Mouse (Mus musculus) liver, embryonic 15.5 days (tissue): ENCODE data around the gene Prr12. TPM values are rescaled to one million over a fixed set of nuclear protein-coding genes. Genes with fewer than 3 reads are reported as not detected.
"Not testable (repeated sequence)": the region's sequence is repeated elsewhere in the genome, so short reads cannot be mapped to it uniquely, and the experiment has no call there.

ENCODE experiments used
- ATAC-seq: fragments of 200-750 bp; cut with Nextera tagmentation; 2 replicates; pipeline ENCODE4 v1.8.0; 2017; ENCODE audit warnings: moderate number of reproducible peaks, mild to moderate bottlenecking, moderate library complexity; ENCODE audit not compliant: insufficient read depth
- H3K27ac ChIP-seq: fragments of 300-500 bp; sonication (generic); replicated peaks from 2 replicates; pipeline ENCODE4 v1.5.1; 2015; ENCODE audit warnings: mild to moderate bottlenecking, inconsistent platforms
- H3K27me3 ChIP-seq: fragments of 300-500 bp; sonication (generic); 2 replicates; pipeline ENCODE4 v1.6.1; 2015; ENCODE audit warnings: mild to moderate bottlenecking, inconsistent platforms
- H3K36me3 ChIP-seq: fragments of 300-500 bp; sonication (generic); replicated peaks from 2 replicates; pipeline ENCODE4 v1.6.1; 2015; ENCODE audit warnings: moderate library complexity, mild to moderate bottlenecking, inconsistent platforms
- H3K4me1 ChIP-seq: fragments of 300-500 bp; sonication (generic); replicated peaks from 2 replicates; pipeline ENCODE4 v1.6.1; 2015; ENCODE audit warnings: inconsistent platforms
- H3K4me2 ChIP-seq: fragments of 300-500 bp; sonication (generic); 2 replicates; pipeline ENCODE4 v1.6.1; 2015; ENCODE audit warnings: moderate library complexity, mild to moderate bottlenecking, inconsistent platforms
- H3K4me3 ChIP-seq: fragments of 300-500 bp; sonication (generic); replicated peaks from 2 replicates; pipeline ENCODE4 v1.5.1; 2015; ENCODE audit warnings: mild to moderate bottlenecking, inconsistent platforms
- H3K9ac ChIP-seq: fragments of 300-500 bp; sonication (generic); 2 replicates; pipeline ENCODE4 v1.6.1; 2015; ENCODE audit warnings: moderate library complexity, mild to moderate bottlenecking, inconsistent platforms
- H3K9me3 ChIP-seq: fragments of 300-500 bp; sonication (generic); replicated peaks from 2 replicates; pipeline ENCODE4 v1.6.1; 2016; ENCODE audit warnings: inconsistent platforms
- WGBS: fragments of 180-500 bp; shearing (Covaris S2); methylation state at CpG from one replicate; pipeline ENCODE4 v1.1.7; 2015; ENCODE audit warnings: mixed read lengths; ENCODE audit not compliant: insufficient replicate concordance; 5-methylcytosine and 5-hydroxymethylcytosine counted together
- polyA plus RNA-seq: library from polyadenylated mRNA; unstranded; fragments of >200 nt; fragmentation: Nextera tagmentation; extraction: Ambion mirVana; gene quantifications from 2 replicates; pipeline ENCODE4 v1.2.1, GENCODE M21; 2015

Gene Prr12
- polyA plus RNA-seq: 2.1 and 2.3 TPM in 2 replicates

GRCm38 (mm10) chr7:45052862-45053116 lies at the start of gene Prr12:
TSS of gene Prr12 (minus strand) at chr7:45052881.
- Histone ChIP-seq H3K27ac (peak within 1 kb of the TSS; percentile 91), H3K36me3 (peaks cover 32% of the 10 kb centered on the region), H3K4me3 (peak within 1 kb of the TSS; percentile 75), H3K4me1 (peaks cover 51% of the 10 kb centered on the region), H3K4me2 (peak within 1 kb of the TSS; percentile 94), H3K9me3 (no peaks in the 10 kb centered on the region), H3K9ac (peak within 1 kb of the TSS; percentile 67), H3K27me3 (no peaks in the 10 kb centered on the region)
- 0% methylated on average over 6 of the region's 18 CpGs for WGBS
- peak; percentile 29 for ATAC-seq

- no peaks in the 10 kb centered on the region for H3K27me3 ChIP-seq
- no peak overlapping the region for H3K27ac ChIP-seq
- H3K36me3 ChIP-seq: no peaks in the 10 kb centered on the region
- H3K9me3 ChIP-seq: no peaks in the 10 kb centered on the region
- H3K9ac ChIP-seq: no peak overlapping the region
- WGBS: 47% methylated on average over 11 of the region's 11 CpGs
- peak overlapping the region; percentile 57 for H3K4me2 ChIP-seq
- peak overlapping the region; percentile 42 for H3K4me3 ChIP-seq
- peaks cover 21% of the 10 kb centered on the region for H3K4me1 ChIP-seq
- no peak for ATAC-seq
These were observed 49.8 kb upstream of the Prr12 start for GRCm38 (mm10) chr7:45102441-45102840.

- H3K9me3 ChIP-seq: no peaks in the 10 kb centered on the region
- H3K4me1 ChIP-seq: peaks cover 24% of the 10 kb centered on the region
- H3K27ac ChIP-seq: no peak overlapping the region
- no peaks in the 10 kb centered on the region for H3K36me3 ChIP-seq
- no peak overlapping the region for H3K4me3 ChIP-seq
- ATAC-seq: no peak
- no peaks in the 10 kb centered on the region for H3K27me3 ChIP-seq
- H3K4me2 ChIP-seq: no peak overlapping the region
- 74% methylated on average over 6 of the region's 6 CpGs for WGBS
- no peak overlapping the region for H3K9ac ChIP-seq
These were observed 47.4 kb upstream of the Prr12 start for GRCm38 (mm10) chr7:45100046-45100445.

- 70% methylated on average over 8 of the region's 8 CpGs for WGBS
- Histone ChIP-seq H3K27me3 (no peaks in the 10 kb centered on the region; the same call in 1 of the 2 replicates), H3K4me1 (peaks cover 16% of the 10 kb centered on the region), H3K36me3 (no peaks in the 10 kb centered on the region), H3K9me3 (no peaks in the 10 kb centered on the region), H3K4me2 (no peak overlapping the region), H3K4me3 (no peak overlapping the region), H3K9ac (no peak overlapping the region), H3K27ac (no peak overlapping the region)
- ATAC-seq: no peak
These were observed 46.0 kb upstream of the Prr12 start for GRCm38 (mm10) chr7:45098541-45099240.

GRCm38 (mm10) chr7:45097479-45097878 lies 44.8 kb upstream of the Prr12 start:
- Histone ChIP-seq H3K27ac (peak overlapping the region; percentile 45; the same call in 1 of the 2 replicates), H3K36me3 (no peaks in the 10 kb centered on the region), H3K27me3 (no peaks in the 10 kb centered on the region; the same call in 1 of the 2 replicates), H3K4me3 (no peak overlapping the region), H3K9ac (no peak overlapping the region), H3K9me3 (no peaks in the 10 kb centered on the region), H3K4me2 (no peak overlapping the region), H3K4me1 (peaks cover 16% of the 10 kb centered on the region)
- WGBS: 25% methylated on average over 6 of the region's 6 CpGs
- peak; percentile 25; the same call in 1 of the 2 replicates for ATAC-seq

GRCm38 (mm10) chr7:45095965-45096364 lies 43.3 kb upstream of the Prr12 start:
- not testable (repeated sequence) for ATAC-seq, H3K9me3 ChIP-seq, H3K36me3 ChIP-seq, H3K4me2 ChIP-seq, H3K27ac ChIP-seq, H3K4me3 ChIP-seq, H3K27me3 ChIP-seq, H3K9ac ChIP-seq
- 78% methylated on average over 14 of the region's 14 CpGs for WGBS
- H3K4me1 ChIP-seq: peaks cover 28% of the 10 kb centered on the region

- ATAC-seq: no peak
These were observed 42.7 kb upstream of the Prr12 start for GRCm38 (mm10) chr7:45095367-45095766.

GRCm38 (mm10) chr7:45094121-45094520 lies 41.4 kb upstream of the Prr12 start:
- Histone ChIP-seq H3K4me2 (no peak overlapping the region), H3K4me3 (no peak overlapping the region), H3K9ac (no peak overlapping the region), H3K9me3 (no peaks in the 10 kb centered on the region), H3K36me3 (no peaks in the 10 kb centered on the region), H3K27me3 (no peaks in the 10 kb centered on the region; the same call in 1 of the 2 replicates), H3K27ac (no peak overlapping the region), H3K4me1 (peaks cover 40% of the 10 kb centered on the region)
- 47% methylated on average over 7 of the region's 7 CpGs for WGBS
- ATAC-seq: no peak

More at GRCm38 (mm10) chr7:45095367-45095766, 42.7 kb upstream of the Prr12 start:
- H3K36me3 ChIP-seq: no peaks in the 10 kb centered on the region
- H3K9me3 ChIP-seq: no peaks in the 10 kb centered on the region
- H3K27me3 ChIP-seq: no peaks in the 10 kb centered on the region; the same call in 1 of the 2 replicates
- H3K27ac ChIP-seq: no peak overlapping the region
- 57% methylated on average over 6 of the region's 6 CpGs for WGBS
- no peak overlapping the region for H3K4me3 ChIP-seq
- H3K4me2 ChIP-seq: no peak overlapping the region
- H3K9ac ChIP-seq: no peak overlapping the region
- H3K4me1 ChIP-seq: peaks cover 34% of the 10 kb centered on the region

GRCm38 (mm10) chr7:45093516-45093905 lies 40.8 kb upstream of the Prr12 start:
- WGBS: 27% methylated on average over 18 of the region's 18 CpGs
- Histone ChIP-seq H3K27me3 (no peaks in the 10 kb centered on the region; the same call in 1 of the 2 replicates), H3K27ac (no peak overlapping the region), H3K9ac (no peak overlapping the region), H3K4me2 (no peak overlapping the region), H3K4me3 (no peak overlapping the region), H3K9me3 (no peaks in the 10 kb centered on the region), H3K4me1 (peaks cover 40% of the 10 kb centered on the region), H3K36me3 (no peaks in the 10 kb centered on the region)
- no peak for ATAC-seq

GRCm38 (mm10) chr7:45092828-45093515 lies 40.3 kb upstream of the Prr12 start:
- H3K9ac ChIP-seq: no peak overlapping the region
- H3K4me3 ChIP-seq: no peak overlapping the region
- H3K27ac ChIP-seq: no peak overlapping the region
- no peak for ATAC-seq
- H3K4me1 ChIP-seq: peaks cover 40% of the 10 kb centered on the region
- H3K36me3 ChIP-seq: no peaks in the 10 kb centered on the region
- 39% methylated on average over 12 of the region's 12 CpGs for WGBS
- no peaks in the 10 kb centered on the region; the same call in 1 of the 2 replicates for H3K27me3 ChIP-seq
- no peaks in the 10 kb centered on the region for H3K9me3 ChIP-seq
- H3K4me2 ChIP-seq: no peak overlapping the region; the same call in 1 of the 2 replicates

GRCm38 (mm10) chr7:45092048-45092447 lies 39.4 kb upstream of the Prr12 start, which contains the start of gene Rcn3:
TSS of gene Rcn3 (minus strand) at chr7:45092221.
- Histone ChIP-seq H3K36me3 (no peaks in the 10 kb centered on the region), H3K27ac (peak within 1 kb of the TSS; percentile 41), H3K27me3 (no peaks in the 10 kb centered on the region; the same call in 1 of the 2 replicates), H3K9me3 (no peaks in the 10 kb centered on the region), H3K4me1 (peaks cover 40% of the 10 kb centered on the region), H3K9ac (peak within 1 kb of the TSS; percentile 7; the same call in 1 of the 2 replicates), H3K4me2 (peak within 1 kb of the TSS; percentile 73), H3K4me3 (peak within 1 kb of the TSS; percentile 44)
- ATAC-seq: peak; percentile 71
- WGBS: under 1% methylated on average over 16 of the region's 16 CpGs
